Mouse (Mus musculus): ENCODE measurements around the gene Hsf4.

GRCm38 (mm10) chr8:105259721-105260320 lies 9.8 kb upstream of the Hsf4 start:
- TF ChIP-seq CTCF (IDR thresholded peaks at IDR 0.05; ENCODE audit: control insufficient read depth, insufficient read depth, low read length) (peak; percentile 95), POLR2A (IDR thresholded peaks at IDR 0.05; ENCODE audit: borderline replicate concordance, control insufficient read depth, low read depth, low read length) (peak; percentile 48; the same call in 1 of the 2 replicates)

Measured in bone marrow, adult 2 months (tissue).